Mouse (Mus musculus) left cerebral cortex, adult 11 months (tissue): ENCODE data around the gene Ttc32.

ENCODE experiments used
- DNase-seq: peaks from one replicate; pipeline ENCODE4 v3.0.0; 2022; ENCODE audit warnings: low spot score

Ttc32 gene

DNA sequence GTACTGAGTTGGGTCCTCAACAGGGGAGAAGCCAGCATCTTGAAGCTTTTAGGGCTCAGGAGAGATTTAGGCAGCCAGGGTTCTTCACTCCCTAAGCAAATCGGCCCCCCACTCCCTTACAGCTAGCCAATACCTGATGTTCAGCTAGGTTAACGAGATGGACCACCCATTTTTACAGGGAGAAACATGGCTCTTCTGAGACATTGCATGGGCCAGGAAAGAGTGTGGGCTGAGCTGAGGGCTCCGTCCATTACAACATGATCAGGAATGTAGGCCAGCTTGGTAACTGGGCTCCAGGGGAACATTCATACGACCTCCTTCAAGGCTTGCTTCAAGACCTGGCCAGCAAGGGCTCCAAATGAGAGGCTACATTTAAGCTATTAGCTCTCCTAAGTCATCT is 16.9 kb downstream of the Ttc32 start:
- DNase-seq = no peak

GRCm38 (mm10) chr12:9048090-9048489 is 18.3 kb downstream of the Ttc32 start:
- DNase-seq = no peak

GRCm38 (mm10) chr12:9050824-9051223 is 21.0 kb downstream of the Ttc32 start:
- no peak for DNase-seq

DNA sequence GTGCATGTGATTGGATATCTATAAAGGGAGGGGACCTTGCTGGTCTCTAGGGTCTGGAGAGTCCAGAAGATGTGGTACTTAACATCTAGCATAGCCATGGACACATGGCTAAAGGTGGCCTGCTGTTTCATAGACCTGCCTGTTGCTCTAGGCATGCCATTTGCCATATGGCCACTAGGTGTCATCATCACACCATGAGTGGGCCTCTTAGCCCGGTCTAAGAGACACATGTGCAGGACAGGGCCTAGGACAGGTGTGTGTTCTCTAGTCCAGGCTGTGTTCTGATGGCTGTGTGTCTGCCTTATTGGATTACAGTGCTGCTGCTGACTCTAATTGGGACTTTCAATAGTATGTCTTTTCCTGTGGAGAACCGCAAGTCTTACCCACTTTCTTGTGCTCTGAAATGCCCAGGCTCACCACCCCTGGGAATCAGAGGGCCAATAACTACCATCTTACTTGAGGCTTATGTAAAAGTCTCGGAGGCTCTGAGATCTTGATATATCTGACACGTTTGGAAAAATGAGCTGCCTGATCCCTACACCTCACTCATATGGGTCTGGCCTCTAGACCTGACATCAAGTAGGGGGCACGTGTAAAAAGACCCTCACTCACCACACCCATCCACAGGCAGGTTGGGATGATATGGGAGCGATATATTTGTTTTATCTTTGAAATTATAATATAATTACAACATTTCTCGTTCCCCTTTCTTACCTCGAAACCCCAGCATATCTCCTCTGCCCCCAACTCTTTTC is 22.5 kb downstream of the Ttc32 start:
- DNase-seq = peak; percentile 68

DNA sequence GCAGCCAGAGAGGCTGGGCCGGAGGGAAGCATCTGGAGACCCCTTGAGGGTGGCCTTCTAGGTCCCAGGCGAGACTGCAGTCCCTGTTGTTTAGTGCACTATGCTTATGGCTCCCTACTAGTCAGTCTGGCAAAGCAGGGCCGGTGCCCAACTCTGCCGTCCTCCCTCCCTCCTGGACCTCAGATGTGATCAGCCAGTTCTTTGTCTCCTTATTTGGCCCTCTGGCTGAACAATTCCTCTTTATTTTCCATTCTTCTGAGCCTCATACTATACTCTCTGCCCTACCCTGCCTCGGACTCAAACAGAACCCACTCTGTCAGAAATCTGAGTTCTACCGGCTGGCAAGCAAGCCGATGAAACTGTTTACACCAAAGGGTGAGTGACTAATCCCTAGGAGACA is 23.5 kb downstream of the Ttc32 start:
- DNase-seq = peak; percentile 44

- no peak for DNase-seq
Measured at GRCm38 (mm10) chr12:9054012-9054411, 24.2 kb downstream of the Ttc32 start.

DNA sequence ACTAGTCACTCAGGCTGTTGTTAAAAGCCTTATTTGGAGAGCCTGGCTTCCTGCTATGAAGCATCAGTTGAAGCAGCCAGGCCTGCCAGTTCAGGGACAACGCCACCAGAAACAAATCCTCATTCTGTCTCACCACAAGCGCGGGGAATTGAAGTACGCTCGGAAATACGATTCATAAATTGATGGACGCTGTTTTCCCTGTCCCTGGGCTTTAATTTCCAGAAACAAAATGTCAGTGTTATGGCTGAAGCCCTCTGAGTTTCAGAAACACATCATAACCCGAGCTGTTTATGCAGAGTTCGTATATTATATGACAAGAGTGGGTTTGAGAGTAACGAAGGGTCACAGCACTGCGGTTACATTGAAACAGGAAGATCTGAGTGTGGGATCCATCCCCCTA is 25.5 kb downstream of the Ttc32 start:
- DNase-seq = no peak

GRCm38 (mm10) chr12:9059502-9059901 is 29.7 kb downstream of the Ttc32 start:
- no peak for DNase-seq

DNA sequence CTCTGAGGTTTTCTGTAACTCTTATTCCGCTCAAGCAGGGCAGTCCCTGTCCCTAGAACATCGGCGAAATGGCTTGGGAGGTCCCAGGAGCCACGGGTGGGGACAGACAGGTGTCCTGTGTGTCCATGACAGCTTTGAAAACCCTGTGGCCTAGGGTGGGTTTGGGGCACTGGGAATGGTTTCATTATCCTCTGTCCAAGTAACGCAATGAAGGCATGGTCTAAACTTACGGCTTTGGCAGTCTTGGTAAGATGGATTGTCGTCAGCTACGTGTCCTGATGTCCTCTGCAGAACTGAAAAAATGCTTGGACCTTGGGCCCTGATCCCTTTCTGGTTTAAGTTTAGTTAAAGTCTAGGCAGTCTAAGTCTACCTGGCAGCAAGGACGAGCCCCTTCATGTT is 30.2 kb downstream of the Ttc32 start:
- DNase-seq = no peak

GRCm38 (mm10) chr12:9063611-9064010 is 33.8 kb downstream of the Ttc32 start:
- DNase-seq = no peak

DNA sequence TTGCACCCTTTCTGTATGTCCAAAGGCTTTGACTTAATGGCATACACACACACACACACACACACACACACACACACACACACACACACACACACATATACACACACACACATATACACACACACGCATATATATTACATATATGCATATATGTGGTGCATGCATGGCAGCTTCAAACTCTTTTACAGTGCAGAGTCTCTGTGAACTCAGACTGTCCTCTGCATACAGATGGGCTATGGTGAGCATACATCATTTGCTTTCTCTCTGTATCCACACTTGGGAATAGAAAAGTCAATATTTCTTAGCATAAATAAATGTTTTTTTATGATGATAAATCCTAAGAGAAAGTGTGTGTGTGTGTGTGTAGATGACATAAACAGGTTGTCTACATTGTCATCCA is 41.3 kb downstream of the Ttc32 start:
- no peak for DNase-seq

DNA sequence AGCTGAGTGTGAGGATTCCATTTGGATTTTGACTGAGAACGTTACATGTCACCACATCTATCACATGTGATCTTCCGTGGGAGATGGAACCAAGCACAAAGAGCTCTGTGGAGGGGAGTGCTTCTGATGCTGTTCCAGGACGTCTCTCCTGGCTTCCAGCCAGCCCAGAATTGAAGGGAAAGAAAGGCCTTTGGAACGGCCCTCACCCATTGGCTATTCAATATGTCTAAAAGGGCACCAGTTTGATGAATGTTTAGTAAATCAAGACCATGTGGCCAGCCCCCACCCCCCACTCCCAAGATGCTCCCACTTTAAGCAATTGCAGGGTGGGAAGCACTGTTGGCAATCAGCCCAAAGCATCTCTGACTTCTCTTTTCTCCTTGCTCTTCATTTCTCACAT is 41.7 kb downstream of the Ttc32 start:
- DNase-seq = no peak

GRCm38 (mm10) chr12:9077554-9078125 is 47.8 kb downstream of the Ttc32 start:
- no peak for DNase-seq

- no peak for DNase-seq
Measured at GRCm38 (mm10) chr12:9090226-9090625, 60.4 kb downstream of the Ttc32 start.
